Mouse (Mus musculus): ENCODE measurements around the gene Smarcd2. TPM values are rescaled to one million over a fixed set of nuclear protein-coding genes. Genes with fewer than 3 reads are reported as not detected.
"Not testable (repeated sequence)": the region's sequence is repeated elsewhere in the genome, so short reads cannot be mapped to it uniquely, and the experiment has no call there.

Smarcd2 gene
- polyA plus RNA-seq, 1 experiment from 2014 or later: 81.6 TPM

GRCm38 (mm10) chr11:106265570-106265969, 7.2 kb downstream of the Smarcd2 start:
- no peak overlapping the region for H3K4me2 ChIP-seq
- no peaks in the 10 kb centered on the region for H3K9me3 ChIP-seq
- no peak overlapping the region for H3K27ac ChIP-seq
- no peak for ATAC-seq (ENCODE audit: borderline replicate concordance, extremely low read depth, low FRiP score, low TSS enrichment)
- H3K4me1 ChIP-seq: peaks cover 32% of the 10 kb centered on the region
- 85% methylated on average over 4 of the region's 4 CpGs for WGBS
- peaks cover 72% of the 10 kb centered on the region for H3K36me3 ChIP-seq
- no peaks in the 10 kb centered on the region for H3K27me3 ChIP-seq
- no peak overlapping the region for H3K4me3 ChIP-seq
- no peak overlapping the region for H3K9ac ChIP-seq

- Histone ChIP-seq H3K9ac (no peak overlapping the region), H3K27me3 (no peaks in the 10 kb centered on the region), H3K36me3 (peaks cover 73% of the 10 kb centered on the region), H3K9me3 (no peaks in the 10 kb centered on the region), H3K4me2 (no peak overlapping the region), H3K4me1 (peaks cover 26% of the 10 kb centered on the region), H3K27ac (no peak overlapping the region), H3K4me3 (no peak overlapping the region)
- ATAC-seq (ENCODE audit: borderline replicate concordance, extremely low read depth, low FRiP score, low TSS enrichment): no peak
- WGBS: 85% methylated on average over 15 of the region's 15 CpGs
Observed at GRCm38 (mm10) chr11:106264988-106265387, 7.8 kb downstream of the Smarcd2 start.

DNA sequence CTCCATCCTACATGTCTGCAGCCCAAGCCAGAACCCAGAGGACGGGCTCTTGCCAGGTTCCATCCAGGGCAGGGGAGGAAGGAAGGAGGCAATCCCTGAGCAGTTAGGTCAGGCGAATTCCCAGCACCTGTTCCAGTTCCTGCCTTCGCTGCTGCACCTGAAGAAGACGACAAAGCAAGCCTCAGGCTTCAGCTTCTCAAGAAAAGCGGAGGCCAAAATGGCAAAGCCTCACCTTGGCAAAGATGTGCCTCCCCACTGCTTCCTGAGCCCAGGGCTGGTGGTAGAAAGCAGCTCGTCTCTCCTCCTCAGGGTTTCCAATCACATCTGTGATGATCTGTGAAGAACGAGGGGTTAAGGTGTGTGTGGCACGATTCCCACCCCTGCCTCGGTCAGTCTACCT, 8.8 kb downstream of the Smarcd2 start:
- H3K36me3 ChIP-seq: peaks cover 78% of the 10 kb centered on the region
- no peaks in the 10 kb centered on the region for H3K9me3 ChIP-seq
- no peak overlapping the region for H3K9ac ChIP-seq
- peaks cover 18% of the 10 kb centered on the region for H3K4me1 ChIP-seq
- H3K4me2 ChIP-seq: no peak overlapping the region
- no peaks in the 10 kb centered on the region for H3K27me3 ChIP-seq
- no peak overlapping the region for H3K4me3 ChIP-seq
- no peak for ATAC-seq (ENCODE audit: borderline replicate concordance, extremely low read depth, low FRiP score, low TSS enrichment)
- WGBS: 83% methylated on average over 9 of the region's 9 CpGs
- H3K27ac ChIP-seq: no peak overlapping the region

DNA sequence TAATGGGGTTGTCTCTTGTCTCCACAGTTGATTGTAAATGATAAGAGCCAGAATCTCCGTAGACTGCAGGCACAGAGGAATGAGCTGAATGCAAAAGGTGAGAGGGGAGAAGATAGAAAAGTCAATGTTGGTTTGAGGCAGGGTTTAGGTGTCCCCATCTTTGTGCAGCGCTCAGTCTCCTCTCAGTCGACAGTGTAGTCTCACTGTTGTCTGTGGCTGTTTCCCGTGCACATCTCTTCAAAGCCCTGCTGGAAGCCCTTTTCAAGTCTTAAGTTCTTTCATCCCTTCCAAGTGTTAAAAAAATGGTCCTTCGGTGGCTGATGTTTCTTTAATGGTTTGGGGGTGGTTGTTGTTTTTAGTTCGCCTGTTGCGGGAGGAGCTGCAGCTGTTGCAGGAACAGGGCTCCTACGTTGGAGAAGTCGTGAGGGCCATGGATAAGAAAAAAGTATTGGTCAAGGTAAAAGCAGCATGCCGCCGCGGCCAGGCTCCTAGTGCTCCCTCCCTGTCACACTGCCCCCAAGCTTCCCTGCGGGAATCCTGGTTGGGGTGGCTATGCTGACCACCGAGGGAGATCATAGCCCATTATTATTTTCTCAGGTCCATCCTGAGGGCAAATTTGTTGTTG, 11.8 kb downstream of the Smarcd2 start:
- H3K27ac ChIP-seq: no peak overlapping the region
- H3K9me3 ChIP-seq: no peaks in the 10 kb centered on the region
- H3K4me1 ChIP-seq: peaks cover 13% of the 10 kb centered on the region
- H3K27me3 ChIP-seq: no peaks in the 10 kb centered on the region
- no peak overlapping the region for H3K9ac ChIP-seq
- WGBS: 58% methylated on average over 14 of the region's 14 CpGs
- no peak for ATAC-seq (ENCODE audit: borderline replicate concordance, extremely low read depth, low FRiP score, low TSS enrichment)
- H3K4me3 ChIP-seq: no peak overlapping the region
- H3K4me2 ChIP-seq: no peak overlapping the region
- H3K36me3 ChIP-seq: peaks cover 69% of the 10 kb centered on the region

- H3K27ac ChIP-seq: peak overlapping the region; percentile 71; the same call in 1 of the 2 replicates
- no peaks in the 10 kb centered on the region for H3K27me3 ChIP-seq
- H3K4me2 ChIP-seq: peak overlapping the region; percentile 70
- 55% methylated on average over 5 of the region's 5 CpGs for WGBS
- H3K9ac ChIP-seq: peak overlapping the region; percentile 82
- H3K4me3 ChIP-seq: peak overlapping the region; percentile 69
- peaks cover 20% of the 10 kb centered on the region for H3K4me1 ChIP-seq
- no peak for ATAC-seq (ENCODE audit: borderline replicate concordance, extremely low read depth, low FRiP score, low TSS enrichment)
- no peaks in the 10 kb centered on the region for H3K9me3 ChIP-seq
- peaks cover 50% of the 10 kb centered on the region for H3K36me3 ChIP-seq
Observed at GRCm38 (mm10) chr11:106256775-106257174, 16.0 kb downstream of the Smarcd2 start.

DNA sequence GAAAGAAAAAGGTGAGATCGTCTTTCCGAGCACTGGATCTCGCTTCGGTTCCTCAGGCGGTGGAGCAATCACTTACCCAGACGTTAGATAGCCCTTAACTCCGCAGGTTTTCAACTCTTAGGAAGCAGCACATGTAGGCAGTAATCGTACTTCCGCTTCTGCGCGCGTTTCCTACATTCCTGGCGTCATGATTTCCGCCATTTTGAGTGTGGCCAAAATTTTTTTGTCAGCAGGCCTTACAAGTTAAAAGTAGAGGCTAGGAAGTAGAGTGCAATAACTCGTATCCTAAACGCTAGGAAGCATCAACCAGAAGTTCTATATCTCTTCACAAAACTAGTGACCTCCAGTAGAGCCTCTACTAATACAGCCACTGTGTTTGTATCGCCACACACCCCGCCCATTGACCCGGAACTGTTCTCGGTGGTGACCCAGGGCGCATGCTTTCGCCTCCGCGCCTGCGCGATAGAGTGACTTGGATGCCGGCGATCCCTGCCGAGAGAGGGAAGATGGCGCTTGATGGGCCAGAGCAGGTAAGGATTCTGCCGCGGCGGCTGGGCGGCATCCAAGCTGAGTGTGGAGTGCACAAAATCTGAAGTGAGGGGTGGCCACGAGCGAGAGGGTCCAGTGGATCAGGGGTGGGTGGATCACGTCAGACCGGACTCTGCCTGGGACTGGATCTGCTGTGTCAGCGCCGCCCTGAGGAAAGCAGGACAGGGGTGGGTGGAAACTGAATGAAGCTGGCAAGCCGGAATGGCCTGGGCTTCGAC, 16.9 kb downstream of the Smarcd2 start, which contains the start of the genes Ftsj3 and Psmc5:
Ftsj3 (minus strand) TSS at position 395 of the 767 bp plus-strand sequence.
Psmc5 (plus strand) TSS at position 470 of the 767 bp plus-strand sequence.
- Histone ChIP-seq H3K36me3 (peaks cover 50% of the 10 kb centered on the region), H3K4me3 (peak within 1 kb of the TSS; percentile 69), H3K9ac (peak within 1 kb of the TSS; percentile 82), H3K27me3 (no peaks in the 10 kb centered on the region), H3K27ac (peak within 1 kb of the TSS; percentile 71), H3K9me3 (no peaks in the 10 kb centered on the region), H3K4me2 (peak within 1 kb of the TSS; percentile 70), H3K4me1 (peaks cover 20% of the 10 kb centered on the region)
- 1% methylated on average over 42 of the region's 42 CpGs for WGBS
- peak; percentile 92 for ATAC-seq (ENCODE audit: borderline replicate concordance, extremely low read depth, low FRiP score, low TSS enrichment)

DNA sequence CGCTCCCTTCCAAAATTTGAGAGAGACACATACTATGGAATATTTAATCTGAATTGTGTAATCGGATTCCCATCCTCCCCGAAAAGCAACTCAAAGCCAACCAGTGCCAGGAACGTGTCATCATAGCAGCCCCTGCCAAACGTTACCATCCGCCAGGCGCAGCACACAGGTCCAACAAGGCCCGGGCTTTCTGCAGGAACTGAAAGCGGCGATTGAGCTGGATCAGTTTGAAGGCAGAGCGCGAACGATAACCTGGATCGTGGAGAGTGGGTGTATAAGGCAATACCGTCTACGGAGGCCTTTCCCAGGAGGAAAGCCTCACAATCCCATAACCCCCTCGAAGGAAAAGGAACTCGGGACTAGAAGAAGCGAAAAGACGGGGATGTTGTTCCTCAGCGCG, 17.6 kb downstream of the Smarcd2 start:
- Histone ChIP-seq H3K9ac (peak overlapping the region; percentile 54), H3K4me2 (peak overlapping the region; percentile 70), H3K27ac (peak overlapping the region; percentile 71), H3K4me3 (peak overlapping the region; percentile 69), H3K9me3 (no peaks in the 10 kb centered on the region), H3K4me1 (peaks cover 20% of the 10 kb centered on the region), H3K36me3 (peaks cover 53% of the 10 kb centered on the region), H3K27me3 (no peaks in the 10 kb centered on the region)
- 1% methylated on average over 22 of the region's 22 CpGs for WGBS
- no peak for ATAC-seq (ENCODE audit: borderline replicate concordance, extremely low read depth, low FRiP score, low TSS enrichment)

DNA sequence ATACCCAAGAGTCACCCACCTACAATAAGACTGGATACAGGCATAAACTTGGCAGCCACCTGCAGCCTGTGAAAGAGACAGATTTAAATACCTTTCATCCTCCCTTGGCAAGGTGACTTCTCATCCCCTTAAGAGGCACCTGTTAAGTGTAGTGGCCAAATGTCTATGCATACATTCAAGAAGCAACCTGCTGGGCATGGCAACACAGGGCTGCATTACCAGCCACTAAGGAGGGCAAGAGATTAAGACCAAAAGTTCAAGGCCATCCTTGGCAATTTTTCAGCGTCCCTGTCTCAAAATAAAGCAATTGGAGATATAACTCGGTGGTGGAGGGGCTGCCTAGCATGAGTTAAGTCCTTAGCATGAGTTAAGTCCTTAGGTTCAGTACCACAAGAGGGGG, 18.0 kb downstream of the Smarcd2 start:
- H3K4me2 ChIP-seq: peak overlapping the region; percentile 70
- WGBS: 13% methylated on average over 2 of the region's 2 CpGs
- H3K27ac ChIP-seq: no peak overlapping the region

DNA sequence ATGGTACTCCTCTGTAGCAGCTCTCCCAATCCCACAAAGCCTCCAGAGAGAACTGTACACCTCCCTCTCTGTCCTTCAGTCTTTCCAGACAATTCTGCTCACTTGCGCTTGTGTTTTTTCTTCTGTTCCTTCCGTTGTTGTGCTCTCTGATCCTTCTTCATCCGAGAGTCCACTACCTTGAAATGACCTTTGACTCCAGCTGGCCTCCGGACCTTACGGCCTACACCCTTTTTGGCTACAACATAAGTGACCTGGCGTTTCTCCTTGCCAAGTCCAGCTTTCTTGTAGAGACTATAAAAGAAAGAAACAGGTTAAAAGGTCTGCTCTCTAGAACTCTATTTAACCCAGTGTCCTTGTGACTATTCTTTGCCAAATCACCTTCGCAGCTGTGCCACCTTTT, 23.4 kb downstream of the Smarcd2 start:
- ATAC-seq (ENCODE audit: borderline replicate concordance, extremely low read depth, low FRiP score, low TSS enrichment): no peak
- WGBS: 76% methylated on average over 7 of the region's 7 CpGs

More for the DNA sequence above, 18.0 kb downstream of the Smarcd2 start:
- Histone ChIP-seq H3K4me1 (peaks cover 20% of the 10 kb centered on the region), H3K27me3 (no peaks in the 10 kb centered on the region), H3K4me3 (peak overlapping the region; percentile 69), H3K9ac (peak overlapping the region; percentile 54), H3K9me3 (no peaks in the 10 kb centered on the region), H3K36me3 (peaks cover 57% of the 10 kb centered on the region)
- no peak for ATAC-seq (ENCODE audit: borderline replicate concordance, extremely low read depth, low FRiP score, low TSS enrichment)

GRCm38 (mm10) chr11:106246834-106247233, 25.9 kb downstream of the Smarcd2 start:
- ATAC-seq (ENCODE audit: borderline replicate concordance, extremely low read depth, low FRiP score, low TSS enrichment): no peak
- peaks cover 98% of the 10 kb centered on the region for H3K36me3 ChIP-seq
- H3K4me1 ChIP-seq: no peaks in the 10 kb centered on the region
- WGBS: 95% methylated on average over 1 of the region's 1 CpGs
- no peaks in the 10 kb centered on the region; the same call in 1 of the 2 replicates for H3K9me3 ChIP-seq
- no peak overlapping the region for H3K4me3 ChIP-seq
- H3K27me3 ChIP-seq: no peaks in the 10 kb centered on the region
- no peak overlapping the region for H3K4me2 ChIP-seq
- no peak overlapping the region for H3K27ac ChIP-seq
- H3K9ac ChIP-seq: no peak overlapping the region

More for the DNA sequence above, 23.4 kb downstream of the Smarcd2 start:
- Histone ChIP-seq H3K4me2 (no peak overlapping the region), H3K4me3 (no peak overlapping the region), H3K9ac (no peak overlapping the region), H3K4me1 (no peaks in the 10 kb centered on the region), H3K36me3 (peaks cover 96% of the 10 kb centered on the region), H3K27ac (no peak overlapping the region), H3K27me3 (no peaks in the 10 kb centered on the region), H3K9me3 (no peaks in the 10 kb centered on the region; the same call in 1 of the 2 replicates)

GRCm38 (mm10) chr11:106233978-106234377, 38.8 kb downstream of the Smarcd2 start:
- H3K4me2 ChIP-seq; H3K4me3 ChIP-seq; H3K4me1 ChIP-seq; H3K9me3 ChIP-seq; ATAC-seq (ENCODE audit: borderline replicate concordance, extremely low read depth, low FRiP score, low TSS enrichment); H3K27me3 ChIP-seq; H3K27ac ChIP-seq; H3K9ac ChIP-seq: not testable (repeated sequence)
- 77% methylated on average over 8 of the region's 8 CpGs for WGBS
- H3K36me3 ChIP-seq: peaks cover 74% of the 10 kb centered on the region

GRCm38 (mm10) chr11:106220603-106221002, 52.2 kb downstream of the Smarcd2 start:
- H3K4me1 ChIP-seq: peaks cover 11% of the 10 kb centered on the region
- no peak overlapping the region for H3K4me2 ChIP-seq
- no peaks in the 10 kb centered on the region for H3K27me3 ChIP-seq
- no peak overlapping the region for H3K9ac ChIP-seq
- no peaks in the 10 kb centered on the region for H3K9me3 ChIP-seq
- H3K36me3 ChIP-seq: peaks cover 17% of the 10 kb centered on the region
- H3K27ac ChIP-seq: no peak overlapping the region
- no peak overlapping the region for H3K4me3 ChIP-seq
- no peak for ATAC-seq (ENCODE audit: borderline replicate concordance, extremely low read depth, low FRiP score, low TSS enrichment)
- 88% methylated on average over 3 of the region's 3 CpGs for WGBS
